Mouse (Mus musculus): ENCODE measurements around the gene Ankrd16. TPM values are rescaled to one million over a fixed set of nuclear protein-coding genes. Genes with fewer than 3 reads are reported as not detected.

The Ankrd16 gene
- polyA plus RNA-seq, 1 experiment = 39.2 TPM

DNA sequence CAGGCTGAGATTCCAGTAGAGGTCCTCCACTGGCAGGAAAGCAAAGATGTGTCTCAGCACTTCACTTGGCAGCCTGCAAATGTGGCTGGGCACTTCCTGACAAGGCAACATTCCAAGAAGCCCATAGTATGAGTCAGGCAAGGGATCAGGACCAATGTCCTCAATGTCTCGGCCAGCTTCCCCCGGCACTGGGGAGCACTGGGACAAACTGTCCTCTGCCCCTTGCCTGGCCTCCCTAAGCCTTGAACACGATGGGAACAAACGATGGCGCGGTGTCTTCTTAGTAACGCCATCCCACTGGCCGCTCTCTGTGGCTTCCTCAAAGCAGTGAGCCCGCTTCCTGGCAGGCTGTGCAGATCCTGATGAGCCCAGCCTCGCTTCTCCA lies 10.5 kb upstream of the Ankrd16 start:
- no peak for TF ChIP-seq CTCF (IDR thresholded peaks at IDR 0.05; ENCODE audit: borderline replicate concordance, insufficient read depth, low read length)
- H3K27ac ChIP-seq (ENCODE audit: insufficient read depth, low read length) = no peak overlapping the region
- no peak overlapping the region for H3K4me3 ChIP-seq (ENCODE audit: insufficient read depth, low read length)
- H3K4me1 ChIP-seq (ENCODE audit: control insufficient read depth, insufficient read depth, low read length) = 0 out of 2 replicates have a peak, but pooled peaks cover 2% of the 10 kb centered on the region

- H3K4me1 ChIP-seq (ENCODE audit: control insufficient read depth, insufficient read depth, low read length) = 0 out of 2 replicates have a peak, but pooled peaks cover 2% of the 10 kb centered on the region
- TF ChIP-seq CTCF (IDR thresholded peaks at IDR 0.05; ENCODE audit: borderline replicate concordance, insufficient read depth, low read length) = no peak
- TF ChIP-seq POLR2A (IDR thresholded peaks at IDR 0.05; ENCODE audit: low read depth, low read length) = no peak
- no peak overlapping the region for H3K27ac ChIP-seq (ENCODE audit: insufficient read depth, low read length)
- H3K4me3 ChIP-seq (ENCODE audit: insufficient read depth, low read length) = no peak overlapping the region
These were observed 6.0 kb upstream of the Ankrd16 start for GRCm38 (mm10) chr2:11771701-11772100.

DNA sequence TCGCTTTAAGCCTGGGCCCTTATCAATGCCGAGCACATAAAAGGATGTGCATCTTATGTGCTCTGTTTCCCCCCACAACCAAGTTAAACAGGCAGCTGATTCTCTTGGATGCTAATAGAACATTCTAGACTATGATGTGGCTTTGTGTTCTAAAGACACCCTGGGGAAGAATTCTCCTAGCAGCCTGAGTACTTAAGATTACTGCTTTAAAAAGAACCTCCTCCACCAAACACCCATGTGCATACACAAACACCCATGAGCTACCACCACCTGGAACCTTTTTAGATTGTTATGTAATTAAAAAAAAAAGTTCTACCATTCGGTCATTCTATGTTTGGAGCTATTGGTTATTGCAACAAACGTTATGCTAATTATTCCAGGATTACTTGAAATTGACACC lies 5.3 kb upstream of the Ankrd16 start:
- no peak for TF ChIP-seq CTCF (IDR thresholded peaks at IDR 0.05; ENCODE audit: borderline replicate concordance, insufficient read depth, low read length)
- TF ChIP-seq POLR2A (IDR thresholded peaks at IDR 0.05; ENCODE audit: low read depth, low read length) = no peak
- no peak overlapping the region for H3K27ac ChIP-seq (ENCODE audit: insufficient read depth, low read length)
- H3K4me1 ChIP-seq (ENCODE audit: control insufficient read depth, insufficient read depth, low read length) = 0 out of 2 replicates have a peak, but pooled peaks cover under 1% of the 10 kb centered on the region
- H3K4me3 ChIP-seq (ENCODE audit: insufficient read depth, low read length) = no peak overlapping the region

GRCm38 (mm10) chr2:11774426-11774825 lies 3.2 kb upstream of the Ankrd16 start:
- Histone ChIP-seq H3K4me1 (ENCODE audit: control insufficient read depth, insufficient read depth, low read length) (no peaks in the 10 kb centered on the region), H3K4me3 (ENCODE audit: insufficient read depth, low read length) (no peak overlapping the region), H3K27ac (ENCODE audit: insufficient read depth, low read length) (no peak overlapping the region)
- TF ChIP-seq POLR2A (IDR thresholded peaks at IDR 0.05; ENCODE audit: low read depth, low read length) = no peak
- no peak for TF ChIP-seq CTCF (IDR thresholded peaks at IDR 0.05; ENCODE audit: borderline replicate concordance, insufficient read depth, low read length)

DNA sequence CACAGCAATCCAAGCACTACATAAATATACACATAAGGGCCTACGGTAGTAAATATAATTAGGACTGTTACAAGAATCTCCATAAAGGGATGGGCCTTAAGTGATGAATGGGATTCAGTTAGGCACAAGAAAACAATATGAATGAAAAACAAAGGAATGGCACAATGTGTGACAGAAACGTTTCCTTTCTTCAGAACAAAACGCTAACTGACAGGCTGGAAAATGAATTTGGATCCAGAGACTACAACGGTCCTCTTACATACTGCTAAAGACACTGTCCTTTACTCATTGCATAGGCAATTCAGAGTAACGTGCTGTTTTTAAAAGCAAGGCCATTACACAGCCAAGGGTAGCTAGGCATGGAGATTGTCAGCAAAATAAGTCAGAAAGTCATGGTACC lies 2.6 kb upstream of the Ankrd16 start:
- no peak for TF ChIP-seq CTCF (IDR thresholded peaks at IDR 0.05; ENCODE audit: borderline replicate concordance, insufficient read depth, low read length)
- TF ChIP-seq POLR2A (IDR thresholded peaks at IDR 0.05; ENCODE audit: low read depth, low read length) = no peak
- no peak overlapping the region for H3K27ac ChIP-seq (ENCODE audit: insufficient read depth, low read length)
- peaks cover 2% of the 10 kb centered on the region; the same call in 1 of the 2 replicates for H3K4me1 ChIP-seq (ENCODE audit: control insufficient read depth, insufficient read depth, low read length)
- H3K4me3 ChIP-seq (ENCODE audit: insufficient read depth, low read length) = no peak overlapping the region

DNA sequence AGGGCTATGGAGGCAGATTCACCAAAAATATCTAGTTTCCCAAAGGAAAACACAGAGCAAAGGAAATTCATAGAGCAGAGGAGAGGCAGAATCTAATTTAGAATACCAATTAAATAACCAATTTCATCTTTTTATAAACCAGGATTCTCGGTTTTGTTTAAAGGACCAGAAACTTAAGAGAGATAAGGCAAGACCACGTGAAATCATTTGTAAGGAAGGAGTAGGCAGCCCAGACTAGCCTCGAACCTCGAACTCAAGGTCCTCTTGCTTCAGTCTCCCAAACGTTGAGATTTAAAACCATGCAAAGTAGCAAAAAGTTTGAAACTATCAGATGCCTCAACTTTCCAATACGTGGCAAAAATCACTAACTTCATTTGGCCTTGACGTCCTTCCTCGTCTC lies 1.3 kb upstream of the Ankrd16 start:
- TF ChIP-seq POLR2A (IDR thresholded peaks at IDR 0.05; ENCODE audit: low read depth, low read length) (no peak), CTCF (IDR thresholded peaks at IDR 0.05; ENCODE audit: borderline replicate concordance, insufficient read depth, low read length) (no peak)
- Histone ChIP-seq H3K4me1 (ENCODE audit: control insufficient read depth, insufficient read depth, low read length) (peaks cover 2% of the 10 kb centered on the region; the same call in 1 of the 2 replicates), H3K4me3 (ENCODE audit: insufficient read depth, low read length) (peak overlapping the region; percentile 95), H3K27ac (ENCODE audit: insufficient read depth, low read length) (no peak overlapping the region)

- Histone ChIP-seq H3K4me3 (ENCODE audit: insufficient read depth, low read length) (peak overlapping the region; percentile 86), H3K4me1 (ENCODE audit: control insufficient read depth, insufficient read depth, low read length) (peaks cover 2% of the 10 kb centered on the region; the same call in 1 of the 2 replicates), H3K27ac (ENCODE audit: insufficient read depth, low read length) (peak overlapping the region; percentile 82)
- TF ChIP-seq CTCF (IDR thresholded peaks at IDR 0.05; ENCODE audit: borderline replicate concordance, insufficient read depth, low read length) (no peak), POLR2A (IDR thresholded peaks at IDR 0.05; ENCODE audit: low read depth, low read length) (peak; percentile 89)
These were observed 579 bp downstream of the Ankrd16 start for GRCm38 (mm10) chr2:11778087-11778823.

DNA sequence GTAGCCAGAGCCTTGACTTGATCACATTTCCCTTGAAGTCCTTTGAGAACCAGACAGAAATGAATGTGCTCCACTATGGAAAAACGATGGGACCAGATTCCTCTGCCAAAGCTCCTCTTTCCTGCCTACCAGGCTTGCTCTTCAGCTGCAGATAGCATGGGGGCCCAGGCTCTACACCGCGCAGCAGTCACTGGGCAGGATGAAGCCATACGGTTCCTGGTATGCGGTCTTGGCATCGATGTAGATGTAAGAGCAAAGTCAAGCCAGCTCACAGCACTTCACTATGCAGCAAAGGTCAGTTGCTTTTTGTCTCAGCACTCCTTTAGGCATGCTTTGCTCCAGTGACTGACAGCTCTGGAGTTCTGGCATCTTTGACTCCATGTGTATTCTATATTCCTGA lies 6.5 kb downstream of the Ankrd16 start:
- Histone ChIP-seq H3K27ac (ENCODE audit: insufficient read depth, low read length) (no peak overlapping the region), H3K4me1 (ENCODE audit: control insufficient read depth, insufficient read depth, low read length) (peaks cover 2% of the 10 kb centered on the region; the same call in 1 of the 2 replicates), H3K4me3 (ENCODE audit: insufficient read depth, low read length) (no peak overlapping the region)
- TF ChIP-seq POLR2A (IDR thresholded peaks at IDR 0.05; ENCODE audit: low read depth, low read length) (no peak), CTCF (IDR thresholded peaks at IDR 0.05; ENCODE audit: borderline replicate concordance, insufficient read depth, low read length) (no peak)

GRCm38 (mm10) chr2:11794668-11795067 lies 17.0 kb downstream of the Ankrd16 start:
- no peak overlapping the region for H3K4me3 ChIP-seq (ENCODE audit: insufficient read depth, low read length)
- no peak for TF ChIP-seq CTCF (IDR thresholded peaks at IDR 0.05; ENCODE audit: borderline replicate concordance, insufficient read depth, low read length)
- TF ChIP-seq POLR2A (IDR thresholded peaks at IDR 0.05; ENCODE audit: low read depth, low read length) = no peak
- H3K27ac ChIP-seq (ENCODE audit: insufficient read depth, low read length) = no peak overlapping the region
- H3K4me1 ChIP-seq (ENCODE audit: control insufficient read depth, insufficient read depth, low read length) = peaks cover 17% of the 10 kb centered on the region

GRCm38 (mm10) chr2:11797930-11798364 lies 20.3 kb downstream of the Ankrd16 start:
- H3K4me1 ChIP-seq (ENCODE audit: control insufficient read depth, insufficient read depth, low read length) = peaks cover 17% of the 10 kb centered on the region
- TF ChIP-seq CTCF (IDR thresholded peaks at IDR 0.05; ENCODE audit: borderline replicate concordance, insufficient read depth, low read length) (no peak), POLR2A (IDR thresholded peaks at IDR 0.05; ENCODE audit: low read depth, low read length) (no peak)
- peak overlapping the region; percentile 100 for H3K27ac ChIP-seq (ENCODE audit: insufficient read depth, low read length)
- H3K4me3 ChIP-seq (ENCODE audit: insufficient read depth, low read length) = no peak overlapping the region

Measured in embryonic fibroblast, embryonic 13.5 days (primary cell).